11 mouse cellular contexts compared by ENCODE assay signal in genomic region chr12:79928298-79928697, GRCm38 (mm10).
DNase-seq lines count a peak whose midpoint lies in the region; ATAC-seq lines count a peak whose summit lies in the region.
"Had no signal": no experiment of that assay in that cellular context is flagged by ENCODE, and none has a peak within 500 bp of the region (broad histone marks: within the 10 kb centered on the region; RNA-seq: fewer than 3 reads in every experiment).

No protein-coding gene starts in this region.

- ATAC-seq in kidney, embryonic 16.5 days (ENCODE audit: low FRiP score, low TSS enrichment): peak; percentile 24; the same call in 1 of the 2 replicates
- peak; percentile 44 for ATAC-seq in embryonic facial prominence, embryonic 15.5 days (ENCODE audit: insufficient number of reproducible peaks, low FRiP score, low TSS enrichment, low read depth)
- ATAC-seq in hindbrain, embryonic 12.5 days (ENCODE audit: low FRiP score): no peak
- no peak for ATAC-seq in monocyte, adult 5-6 weeks (replicated peaks; ENCODE audit: insufficient number of reproducible peaks, low FRiP score, low TSS enrichment, poor library complexity, severe bottlenecking)
- ATAC-seq: Patski had no signal

- H3K4me2 ChIP-seq in kidney, embryonic 16.5 days (replicated peaks; ENCODE audit: low read depth, low read length): no peak overlapping the region
- H3K4me2 ChIP-seq in embryonic facial prominence, embryonic 15.5 days (replicated peaks): no peak overlapping the region
- H3K4me2 ChIP-seq in hindbrain, embryonic 12.5 days (replicated peaks): no peak overlapping the region

- DNase-seq in kidney, adult 18-20 months: no peak
- peak; percentile 79 for DNase-seq in mesoderm, embryonic 11.5 days (ENCODE audit: low read depth, low spot score)
- DNase-seq in MN1 (ENCODE audit: low spot score): no peak
- DNase-seq in ovary, adult 18-20 months (ENCODE audit: low spot score): no peak
- DNase-seq: cerebellum, adult 8-10 months; right cerebral cortex, postnatal 14 days had no signal

- 24% methylated on average over 4 of the region's 4 CpGs for WGBS in kidney, embryonic 16.5 days
- WGBS in embryonic facial prominence, embryonic 15.5 days: 12% methylated on average over 4 of the region's 4 CpGs
- 26% methylated on average over 4 of the region's 4 CpGs for WGBS in hindbrain, embryonic 12.5 days

- H3K4me3 ChIP-seq in kidney, embryonic 16.5 days (ENCODE audit: low read length): no peak overlapping the region
- no peak overlapping the region for H3K4me3 ChIP-seq in embryonic facial prominence, embryonic 15.5 days (replicated peaks)
- H3K4me3 ChIP-seq in hindbrain, embryonic 12.5 days: no peak overlapping the region

- H3K9ac ChIP-seq in kidney, embryonic 16.5 days (replicated peaks; ENCODE audit: low read length): no peak overlapping the region
- no peak overlapping the region for H3K9ac ChIP-seq in embryonic facial prominence, embryonic 15.5 days
- H3K9ac ChIP-seq in hindbrain, embryonic 12.5 days: no peak overlapping the region

- H3K9me3 ChIP-seq in kidney, embryonic 16.5 days (ENCODE audit: low read length): no peaks in the 10 kb centered on the region
- no peaks in the 10 kb centered on the region for H3K9me3 ChIP-seq in embryonic facial prominence, embryonic 15.5 days (replicated peaks)
- H3K9me3 ChIP-seq in hindbrain, embryonic 12.5 days (replicated peaks): no peaks in the 10 kb centered on the region

- H3K27ac ChIP-seq in kidney, embryonic 16.5 days (ENCODE audit: low read length): peak overlapping the region; percentile 98
- H3K27ac ChIP-seq in embryonic facial prominence, embryonic 15.5 days (replicated peaks): peak overlapping the region; percentile 97
- H3K27ac ChIP-seq in hindbrain, embryonic 12.5 days: peak overlapping the region; percentile 97

- H3K4me1 ChIP-seq in kidney, embryonic 16.5 days (ENCODE audit: insufficient read depth, low read length): peaks cover 54% of the 10 kb centered on the region
- peaks cover 78% of the 10 kb centered on the region for H3K4me1 ChIP-seq in embryonic facial prominence, embryonic 15.5 days
- H3K4me1 ChIP-seq in hindbrain, embryonic 12.5 days: peaks cover 77% of the 10 kb centered on the region

- H3K27me3 ChIP-seq in kidney, embryonic 16.5 days (ENCODE audit: insufficient read depth, low read length): no peaks in the 10 kb centered on the region
- H3K27me3 ChIP-seq in embryonic facial prominence, embryonic 15.5 days: no peaks in the 10 kb centered on the region
- H3K27me3 ChIP-seq in hindbrain, embryonic 12.5 days: no peaks in the 10 kb centered on the region
- H3K27me3 ChIP-seq: Patski had no signal

- H3K36me3 ChIP-seq in kidney, embryonic 16.5 days (ENCODE audit: insufficient read depth, low read length): no peaks in the 10 kb centered on the region
- no peaks in the 10 kb centered on the region for H3K36me3 ChIP-seq in embryonic facial prominence, embryonic 15.5 days
- H3K36me3 ChIP-seq in hindbrain, embryonic 12.5 days: no peaks in the 10 kb centered on the region

Comparison
In these comparisons a context has a peak if more than half of its experiments do, and no peak if none do; other contexts are left out.
1. ATAC-seq: peak in kidney, embryonic 16.5 days (single experiment) and embryonic facial prominence, embryonic 15.5 days (single experiment); none in hindbrain, embryonic 12.5 days (single experiment) and monocyte, adult 5-6 weeks (single experiment).
2. Peak in every context shown above with its lines, with median percentiles within 50 percentile points of each other: H3K27ac ChIP-seq.